Comparison of ENCODE assay signal across 8 mouse cellular contexts in genomic region chr1:74802795-74803656, GRCm38 (mm10). TPM values are rescaled to one million over a fixed set of nuclear protein-coding genes. Genes with fewer than 3 reads are reported as not detected.
DNase-seq lines count a peak whose midpoint lies in the region; ATAC-seq and TF ChIP-seq lines count a peak whose summit lies in the region.

No protein-coding gene starts in this region.

- ATAC-seq in liver, embryonic 13.5 days (ENCODE audit: low read depth): no peak

- TF ChIP-seq CTCF in left cerebral cortex, adult 2 months (IDR thresholded peaks at IDR 0.05): peak; percentile 64

- H3K4me2 ChIP-seq in liver, embryonic 13.5 days: peak overlapping the region; percentile 44

- peak overlapping the region; percentile 88 for H3K27ac ChIP-seq in left cerebral cortex, adult 2 months
- no peak overlapping the region for H3K27ac ChIP-seq in liver, embryonic 13.5 days

- WGBS in liver, embryonic 13.5 days (ENCODE audit: insufficient replicate concordance): 1% methylated on average over 57 of the region's 57 CpGs

- H3K9ac ChIP-seq in liver, embryonic 13.5 days: no peak overlapping the region

- peaks cover 10% of the 10 kb centered on the region for H3K4me1 ChIP-seq in liver, embryonic 13.5 days (replicated peaks)

- intact Hi-C loops in left cerebral cortex, adult 2 months (cut with DNase I): no loop called here

- H3K27me3 ChIP-seq in liver, embryonic 13.5 days: peaks cover 100% of the 10 kb centered on the region

- no peaks in the 10 kb centered on the region for H3K9me3 ChIP-seq in liver, embryonic 13.5 days (replicated peaks)

- H3K4me3 ChIP-seq in left cerebral cortex, adult 2 months: peak overlapping the region; percentile 38
- peak overlapping the region; percentile 27 for H3K4me3 ChIP-seq in liver, embryonic 13.5 days (replicated peaks)

- no peaks in the 10 kb centered on the region for H3K36me3 ChIP-seq in liver, embryonic 13.5 days

- DNase-seq in left cerebral cortex, adult 2 months (ENCODE audit: extremely low spot score in 1 of 2, low spot score in 2 of 2): peak; percentile 76 to 82
- DNase-seq in left cerebral cortex, adult 11 months (ENCODE audit: low spot score): no peak
- DNase-seq in embryo, embryonic 11 days: peak; percentile 86
- peak; percentile 76 to 82 for DNase-seq in heart, adult 18-20 months
- DNase-seq in kidney, adult 11 months: peak; percentile 77
- no peak for DNase-seq in liver, embryonic 13.5 days
- peak; percentile 66 to 75 for DNase-seq in natural killer cell, adult 2 months (ENCODE audit: low spot score in 2 of 2)
- peak; percentile 74 to 77 for DNase-seq in spleen, postnatal 36 days (ENCODE audit: low spot score in 2 of 2)

RNA-seq across cellular contexts. Expression of gene Wnt10a, which starts 11.7 kb away (rescaled TPM):
- 10 to 100 TPM; 15.0 to 18.2 TPM for total RNA-seq in left cerebral cortex, adult 2 months (2021)
- total RNA-seq in heart, adult 18-20 months (2021): not detected
- polyA plus RNA-seq in liver, embryonic 13.5 days (2015; fragmentation: Nextera tagmentation; extraction: Ambion mirVana): not detected in 2 replicates

RNA-seq across cellular contexts. Expression of gene Wnt6, which starts 31.3 kb away (rescaled TPM):
- 1 to 10 TPM; 2.1 to 4.7 TPM for total RNA-seq in left cerebral cortex, adult 2 months (2021)
- under 1 TPM; 0.18 to 0.30 TPM for total RNA-seq in heart, adult 18-20 months (2021)
- polyA plus RNA-seq in liver, embryonic 13.5 days (2015; fragmentation: Nextera tagmentation; extraction: Ambion mirVana): 0.15 and 0.41 TPM in 2 replicates

RNA-seq across cellular contexts. Expression of gene Cdk5r2, which starts 51.7 kb away (rescaled TPM):
- total RNA-seq in left cerebral cortex, adult 2 months (2021): 100 to 1,000 TPM; 365 to 389 TPM
- not detected for total RNA-seq in heart, adult 18-20 months (2021)
- polyA plus RNA-seq in liver, embryonic 13.5 days (2015; fragmentation: Nextera tagmentation; extraction: Ambion mirVana): not detected in 2 replicates

RNA-seq across cellular contexts. Expression of gene Prkag3, which starts 54.0 kb away (rescaled TPM):
- not detected for total RNA-seq in left cerebral cortex, adult 2 months (2021)
- total RNA-seq in heart, adult 18-20 months (2021): 1 to 10 TPM; 1.4 to 1.7 TPM
- polyA plus RNA-seq in liver, embryonic 13.5 days (2015; fragmentation: Nextera tagmentation; extraction: Ambion mirVana): 0.05 and 0.12 TPM in 2 replicates

Comparison
In these comparisons a context has a peak if more than half of its experiments do, and no peak if none do; other contexts are left out.
1. DNase-seq: peak in left cerebral cortex, adult 2 months (2 of 2), embryo, embryonic 11 days (single experiment), heart, adult 18-20 months (2 of 2), kidney, adult 11 months (single experiment), natural killer cell, adult 2 months (2 of 2) and spleen, postnatal 36 days (2 of 2); none in left cerebral cortex, adult 11 months (single experiment) and liver, embryonic 13.5 days (single experiment).
2. RNA of gene Wnt10a, which starts 11.7 kb away (total RNA-seq): 15.0 to 18.2 TPM in left cerebral cortex, adult 2 months; not detected in heart, adult 18-20 months; every median in the first group is over 10 times any median in the second.
3. RNA of gene Cdk5r2, which starts 51.7 kb away (total RNA-seq): 365 to 389 TPM in left cerebral cortex, adult 2 months; not detected in heart, adult 18-20 months; every median in the first group is over 100 times any median in the second.